Mouse (Mus musculus): ENCODE data around the gene Fam83c. TPM values are rescaled to one million over a fixed set of nuclear protein-coding genes. Genes with fewer than 3 reads are reported as not detected.

The Fam83c gene
- not detected in 2 replicates for total RNA-seq (2014; rRNA removed)
- polyA plus RNA-seq (2015; fragmentation: Nextera tagmentation; extraction: Ambion mirVana) = 0.07 TPM in 1 of 2 replicates, not detected in the other

- Histone ChIP-seq H3K4me3 (ENCODE audit: low read depth, low read length) (no peak within 1 kb of the TSS), H3K9me3 (ENCODE audit: low read length) (no peaks in the 10 kb centered on the region), H3K36me3 (ENCODE audit: insufficient read depth, low read length) (no peaks in the 10 kb centered on the region), H3K9ac (replicated peaks; ENCODE audit: low read length, poor library complexity, severe bottlenecking) (no peak within 1 kb of the TSS), H3K4me1 (ENCODE audit: insufficient read depth, low read length) (no peaks in the 10 kb centered on the region), H3K4me2 (ENCODE audit: low read depth, low read length, poor library complexity, severe bottlenecking) (no peak within 1 kb of the TSS), H3K27me3 (ENCODE audit: insufficient read depth, low read length) (no peaks in the 10 kb centered on the region), H3K27ac (ENCODE audit: low read depth, low read length) (no peak within 1 kb of the TSS)
- TF ChIP-seq CTCF (IDR thresholded peaks at IDR 0.05) = no peak
- WGBS = 68% methylated on average over 9 of the region's 9 CpGs
- ATAC-seq (ENCODE audit: low FRiP score) (no peak), DNase-seq (ENCODE audit: low spot score) (no peak)
Measured at GRCm38 (mm10) chr2:155834732-155835131, at the start of gene Fam83c. Gene Fam83c (minus strand): TSS chr2:155834854.

GRCm38 (mm10) chr2:155882087-155882486 is 47.4 kb upstream of the Fam83c start:
- WGBS = 89% methylated on average over 3 of the region's 3 CpGs

GRCm38 (mm10) chr2:155878964-155879876 is 44.6 kb upstream of the Fam83c start:
- TF ChIP-seq CTCF (IDR thresholded peaks at IDR 0.05) = no peak
- no peak overlapping the region for H3K4me2 ChIP-seq (ENCODE audit: low read depth, low read length, poor library complexity, severe bottlenecking)
- H3K36me3 ChIP-seq (ENCODE audit: insufficient read depth, low read length) = peaks cover 28% of the 10 kb centered on the region
- H3K9me3 ChIP-seq (ENCODE audit: low read length) = no peaks in the 10 kb centered on the region
- ATAC-seq (ENCODE audit: low FRiP score) = no peak
- WGBS = 90% methylated on average over 21 of the region's 21 CpGs
- H3K4me3 ChIP-seq (ENCODE audit: low read depth, low read length) = no peak overlapping the region
- DNase-seq (ENCODE audit: low spot score) = no peak
- no peaks in the 10 kb centered on the region for H3K4me1 ChIP-seq (ENCODE audit: insufficient read depth, low read length)
- H3K27ac ChIP-seq (ENCODE audit: low read depth, low read length) = no peak overlapping the region
- H3K27me3 ChIP-seq (ENCODE audit: insufficient read depth, low read length) = no peaks in the 10 kb centered on the region
- H3K9ac ChIP-seq (replicated peaks; ENCODE audit: low read length, poor library complexity, severe bottlenecking) = no peak overlapping the region

More at GRCm38 (mm10) chr2:155882087-155882486, 47.4 kb upstream of the Fam83c start:
- H3K4me2 ChIP-seq (ENCODE audit: low read depth, low read length, poor library complexity, severe bottlenecking) = no peak overlapping the region
- peaks cover 38% of the 10 kb centered on the region for H3K36me3 ChIP-seq (ENCODE audit: insufficient read depth, low read length)
- no peak overlapping the region for H3K27ac ChIP-seq (ENCODE audit: low read depth, low read length)
- DNase-seq (ENCODE audit: low spot score) (no peak), ATAC-seq (ENCODE audit: low FRiP score) (no peak)
- no peak for TF ChIP-seq CTCF (IDR thresholded peaks at IDR 0.05)
- no peaks in the 10 kb centered on the region for H3K27me3 ChIP-seq (ENCODE audit: insufficient read depth, low read length)
- H3K4me1 ChIP-seq (ENCODE audit: insufficient read depth, low read length) = no peaks in the 10 kb centered on the region
- H3K9ac ChIP-seq (replicated peaks; ENCODE audit: low read length, poor library complexity, severe bottlenecking) = no peak overlapping the region
- no peak overlapping the region for H3K4me3 ChIP-seq (ENCODE audit: low read depth, low read length)
- no peaks in the 10 kb centered on the region for H3K9me3 ChIP-seq (ENCODE audit: low read length)

DNA sequence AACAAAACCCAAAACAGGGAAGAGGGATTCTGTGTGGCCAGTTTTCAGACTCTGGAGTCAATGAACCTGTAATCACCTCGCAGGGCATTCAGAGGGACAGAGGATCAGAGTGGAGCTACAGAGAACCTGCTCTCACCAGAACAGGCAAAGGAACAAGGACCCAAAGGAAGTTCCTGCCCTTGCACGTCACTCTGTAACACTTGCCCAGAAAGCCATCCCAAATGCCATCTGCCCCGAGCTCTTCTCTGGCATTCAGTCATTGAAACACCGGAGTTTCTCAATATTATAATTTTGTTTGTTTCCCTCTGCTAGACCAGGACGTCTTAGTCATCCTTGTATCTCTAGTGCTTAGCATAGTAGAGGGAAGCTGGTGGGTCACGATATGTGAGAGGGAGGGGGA is 39.0 kb upstream of the Fam83c start:
- H3K9ac ChIP-seq (replicated peaks; ENCODE audit: low read length, poor library complexity, severe bottlenecking) = no peak overlapping the region
- H3K4me2 ChIP-seq (ENCODE audit: low read depth, low read length, poor library complexity, severe bottlenecking) = no peak overlapping the region
- H3K36me3 ChIP-seq (ENCODE audit: insufficient read depth, low read length) = peaks cover 17% of the 10 kb centered on the region
- ATAC-seq (ENCODE audit: low FRiP score) = no peak
- no peak overlapping the region for H3K27ac ChIP-seq (ENCODE audit: low read depth, low read length)
- H3K27me3 ChIP-seq (ENCODE audit: insufficient read depth, low read length) = no peaks in the 10 kb centered on the region
- TF ChIP-seq CTCF (IDR thresholded peaks at IDR 0.05) = no peak
- H3K4me1 ChIP-seq (ENCODE audit: insufficient read depth, low read length) = no peaks in the 10 kb centered on the region
- WGBS = 86% methylated on average over 6 of the region's 6 CpGs
- no peaks in the 10 kb centered on the region for H3K9me3 ChIP-seq (ENCODE audit: low read length)
- no peak overlapping the region for H3K4me3 ChIP-seq (ENCODE audit: low read depth, low read length)
- no peak for DNase-seq (ENCODE audit: low spot score)

DNA sequence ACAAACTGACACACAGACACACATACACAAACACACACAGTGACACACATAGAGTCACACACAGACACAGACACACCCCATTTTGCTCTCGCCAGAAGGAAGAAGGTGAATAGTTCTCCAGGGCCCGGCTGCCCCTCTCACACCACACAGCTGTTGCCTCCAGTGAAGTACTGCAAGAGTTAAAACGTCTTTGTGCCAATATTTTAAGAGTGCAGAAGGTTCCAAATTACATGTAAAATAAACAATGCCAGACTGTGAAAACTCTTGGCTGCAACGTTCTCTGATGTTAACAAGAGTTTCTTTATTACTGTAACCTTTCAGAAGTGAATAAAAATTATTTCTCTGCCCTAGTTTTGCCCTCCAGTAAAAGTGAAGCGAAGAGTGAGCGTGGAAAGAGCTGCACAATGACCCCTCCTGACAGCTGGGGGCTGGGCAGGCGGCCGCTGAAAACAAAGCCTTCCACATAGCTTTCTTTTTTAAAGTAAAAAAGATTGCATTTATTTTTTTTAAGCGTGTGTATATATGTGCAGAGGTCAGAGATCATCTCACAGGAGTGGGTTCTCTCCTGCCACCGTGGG is 38.4 kb upstream of the Fam83c start:
- no peak for TF ChIP-seq CTCF (IDR thresholded peaks at IDR 0.05)
- H3K9me3 ChIP-seq (ENCODE audit: low read length) = no peaks in the 10 kb centered on the region
- H3K9ac ChIP-seq (replicated peaks; ENCODE audit: low read length, poor library complexity, severe bottlenecking) = no peak overlapping the region
- no peaks in the 10 kb centered on the region for H3K4me1 ChIP-seq (ENCODE audit: insufficient read depth, low read length)
- no peak overlapping the region for H3K27ac ChIP-seq (ENCODE audit: low read depth, low read length)
- ATAC-seq (ENCODE audit: low FRiP score) = no peak
- H3K27me3 ChIP-seq (ENCODE audit: insufficient read depth, low read length) = no peaks in the 10 kb centered on the region
- no peak overlapping the region for H3K4me2 ChIP-seq (ENCODE audit: low read depth, low read length, poor library complexity, severe bottlenecking)
- DNase-seq (ENCODE audit: low spot score) = peak; percentile 10
- peaks cover 22% of the 10 kb centered on the region for H3K36me3 ChIP-seq (ENCODE audit: insufficient read depth, low read length)
- no peak overlapping the region for H3K4me3 ChIP-seq (ENCODE audit: low read depth, low read length)
- 69% methylated on average over 10 of the region's 10 CpGs for WGBS

DNA sequence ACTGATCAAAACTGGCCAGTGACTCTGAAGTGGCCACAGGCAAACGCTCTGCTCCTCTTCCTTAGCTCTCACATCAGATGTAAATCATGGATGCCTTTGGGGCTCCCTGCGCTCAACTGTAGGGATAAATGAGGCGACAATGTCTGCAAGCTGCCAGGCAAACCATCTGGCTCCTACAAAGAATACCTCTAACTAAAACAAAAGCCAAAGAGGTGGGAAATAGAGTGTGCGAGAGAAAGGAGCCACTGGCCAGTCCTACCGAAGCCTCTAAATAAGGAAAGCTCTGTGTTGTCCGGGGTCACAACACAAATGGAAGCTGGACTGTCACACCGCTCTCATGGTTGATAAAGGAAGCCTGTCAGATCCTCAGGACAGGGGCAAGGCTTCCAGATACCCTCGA is 37.8 kb upstream of the Fam83c start:
- WGBS = 75% methylated on average over 8 of the region's 8 CpGs
- Histone ChIP-seq H3K9ac (replicated peaks; ENCODE audit: low read length, poor library complexity, severe bottlenecking) (no peak overlapping the region), H3K4me2 (ENCODE audit: low read depth, low read length, poor library complexity, severe bottlenecking) (no peak overlapping the region), H3K36me3 (ENCODE audit: insufficient read depth, low read length) (peaks cover 27% of the 10 kb centered on the region), H3K4me1 (ENCODE audit: insufficient read depth, low read length) (no peaks in the 10 kb centered on the region), H3K9me3 (ENCODE audit: low read length) (no peaks in the 10 kb centered on the region), H3K27me3 (ENCODE audit: insufficient read depth, low read length) (no peaks in the 10 kb centered on the region), H3K27ac (ENCODE audit: low read depth, low read length) (no peak overlapping the region), H3K4me3 (ENCODE audit: low read depth, low read length) (no peak overlapping the region)
- no peak for DNase-seq (ENCODE audit: low spot score)
- ATAC-seq (ENCODE audit: low FRiP score) = no peak
- no peak for TF ChIP-seq CTCF (IDR thresholded peaks at IDR 0.05)
